Mouse (Mus musculus): ENCODE measurements at regions not wholly inside any gene's neighbourhood (a gene's known extent, or its start where the extent isn't known, plus 50 kb on each side); places are given as distances from the start of the nearest gene placed in this dataset.
"Not testable (repeated sequence)": the region's sequence is repeated elsewhere in the genome, so short reads cannot be mapped to it uniquely, and the experiment has no call there.

DNA sequence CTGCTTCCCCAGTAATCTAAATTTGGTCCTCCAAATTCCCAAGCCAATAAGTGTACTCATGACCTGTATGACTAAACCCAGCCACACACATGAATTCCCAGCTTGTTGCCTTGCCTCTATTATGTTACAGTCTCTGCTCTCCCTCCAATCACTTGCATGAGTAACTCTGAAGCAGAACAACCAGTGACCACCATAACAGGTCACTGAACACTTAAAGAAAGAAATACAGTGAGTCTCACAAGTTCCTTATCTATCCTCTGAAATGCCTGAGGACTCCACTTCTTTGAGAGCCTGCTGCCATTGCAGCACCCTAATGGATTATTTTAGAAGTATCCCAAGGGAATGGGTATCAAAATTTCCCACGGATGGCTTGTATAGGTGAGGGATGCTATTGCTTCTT is 909.7 kb downstream of the Sorcs3 start:
- DNase-seq, result no peak
- intact Hi-C loops (cut with DNase I), result no loop called here

DNA sequence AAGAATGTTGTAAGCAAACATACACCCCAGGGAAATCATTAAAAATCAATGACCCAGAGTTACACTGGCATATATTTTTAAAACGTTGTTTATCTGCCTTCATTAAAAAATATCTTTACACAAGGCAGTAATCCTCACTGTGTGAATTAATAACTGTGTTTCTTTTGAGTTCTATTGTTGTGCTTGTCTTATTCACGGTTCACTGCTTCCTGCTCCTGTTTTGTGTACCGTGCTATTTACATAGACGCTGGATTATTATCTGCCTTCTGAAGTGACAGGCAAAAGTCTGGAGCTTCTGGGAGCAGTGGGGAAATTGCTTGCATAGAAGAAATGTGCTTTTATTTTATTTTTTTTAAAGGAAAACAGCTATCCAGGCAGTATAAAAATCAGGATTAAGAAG is 925.8 kb downstream of the Sorcs3 start:
- no peak for DNase-seq
- intact Hi-C loops (cut with DNase I), result no loop called here

GRCm38 (mm10) chr19:49172078-49172477 is 966.3 kb downstream of the Sorcs3 start:
- no peak for DNase-seq
- intact Hi-C loops (cut with DNase I), result no loop called here

- DNase-seq, result no peak
- intact Hi-C loops (cut with DNase I), result no loop called here
These were observed 1002.1 kb downstream of the Sorcs3 start for GRCm38 (mm10) chr19:49207971-49208370.

DNA sequence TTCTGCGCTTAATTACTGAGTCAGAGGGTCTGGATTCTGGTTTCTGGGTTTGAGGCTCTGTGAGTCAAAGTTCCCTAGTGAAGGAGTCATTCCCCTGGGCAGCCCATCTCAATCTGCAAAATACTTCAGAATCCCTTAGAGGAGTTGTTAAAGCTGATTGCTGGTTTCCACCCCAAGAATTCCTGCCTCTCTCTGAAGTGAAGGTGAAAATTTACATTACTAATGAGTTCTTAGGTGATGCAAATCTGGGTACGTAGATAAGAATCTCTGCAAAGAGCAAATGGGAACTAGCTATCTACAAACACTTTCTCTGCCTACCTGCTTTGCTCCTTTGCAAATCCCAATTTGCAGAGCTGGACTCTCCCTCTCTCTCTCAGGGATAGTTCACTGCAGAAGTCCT is 1036.8 kb downstream of the Sorcs3 start:
- DNase-seq, result no peak
- intact Hi-C loops (cut with DNase I), result no loop called here

DNA sequence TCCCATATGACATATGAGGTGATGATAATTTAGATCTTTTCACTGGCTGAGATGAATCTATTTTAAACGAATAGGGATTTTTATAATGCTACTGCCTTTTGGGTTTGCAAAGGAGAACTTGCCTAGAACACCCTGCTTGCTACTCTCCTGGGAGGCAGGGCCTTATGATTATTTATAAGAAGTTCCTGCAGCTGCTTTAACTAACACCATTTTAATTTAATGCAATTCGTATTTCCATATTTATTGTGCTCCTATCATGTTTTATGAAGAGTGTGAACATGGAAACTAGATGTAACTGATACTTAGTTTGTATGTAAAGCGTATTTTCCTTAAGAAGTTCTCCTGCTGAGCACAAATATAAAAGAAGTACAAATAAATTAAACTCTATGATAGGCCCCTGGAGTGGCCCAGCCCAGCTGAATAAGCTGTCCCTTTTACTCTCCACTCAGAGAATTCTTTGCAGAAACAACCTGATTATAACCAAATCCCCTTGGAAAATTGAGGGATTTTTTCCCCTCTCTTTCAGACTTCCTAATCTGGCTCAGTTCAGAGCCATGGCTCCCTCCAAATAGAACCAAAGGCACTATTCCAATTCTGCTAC is 1039.4 kb downstream of the Sorcs3 start:
- intact Hi-C loops (cut with DNase I), result no loop called here

GRCm38 (mm10) chr19:49264616-49265015 is 1058.8 kb downstream of the Sorcs3 start:
- DNase-seq, result peak; percentile 10
- intact Hi-C loops (cut with DNase I), result loop anchor here (10.0 kb wide), 1 partner anchor 1060 kb away; the partner anchor contains the start of gene Sorcs3

More for the DNA sequence above, 1039.4 kb downstream of the Sorcs3 start:
- no peak for DNase-seq

GRCm38 (mm10) chr19:49267864-49268480 is 1062.1 kb downstream of the Sorcs3 start:
- intact Hi-C loops (cut with DNase I), result loop anchor here (10.0 kb wide), 1 partner anchor 1063 kb away; the partner anchor contains the start of gene Sorcs3
- no peak for DNase-seq

GRCm38 (mm10) chr19:49282626-49283261 is 1076.9 kb downstream of the Sorcs3 start:
- intact Hi-C loops (cut with DNase I), result loop anchor here (5.0 kb wide), 1 partner anchor 460 kb away; no protein-coding TSS in a partner anchor
- no peak for DNase-seq

GRCm38 (mm10) chr19:49294980-49295379 is 1089.2 kb downstream of the Sorcs3 start:
- DNase-seq, result no peak
- intact Hi-C loops (cut with DNase I), result no loop called here

GRCm38 (mm10) chr19:49299351-49300271 is 1093.8 kb downstream of the Sorcs3 start:
- intact Hi-C loops (cut with DNase I), result no loop called here
- peak; percentile 42 for DNase-seq

DNA sequence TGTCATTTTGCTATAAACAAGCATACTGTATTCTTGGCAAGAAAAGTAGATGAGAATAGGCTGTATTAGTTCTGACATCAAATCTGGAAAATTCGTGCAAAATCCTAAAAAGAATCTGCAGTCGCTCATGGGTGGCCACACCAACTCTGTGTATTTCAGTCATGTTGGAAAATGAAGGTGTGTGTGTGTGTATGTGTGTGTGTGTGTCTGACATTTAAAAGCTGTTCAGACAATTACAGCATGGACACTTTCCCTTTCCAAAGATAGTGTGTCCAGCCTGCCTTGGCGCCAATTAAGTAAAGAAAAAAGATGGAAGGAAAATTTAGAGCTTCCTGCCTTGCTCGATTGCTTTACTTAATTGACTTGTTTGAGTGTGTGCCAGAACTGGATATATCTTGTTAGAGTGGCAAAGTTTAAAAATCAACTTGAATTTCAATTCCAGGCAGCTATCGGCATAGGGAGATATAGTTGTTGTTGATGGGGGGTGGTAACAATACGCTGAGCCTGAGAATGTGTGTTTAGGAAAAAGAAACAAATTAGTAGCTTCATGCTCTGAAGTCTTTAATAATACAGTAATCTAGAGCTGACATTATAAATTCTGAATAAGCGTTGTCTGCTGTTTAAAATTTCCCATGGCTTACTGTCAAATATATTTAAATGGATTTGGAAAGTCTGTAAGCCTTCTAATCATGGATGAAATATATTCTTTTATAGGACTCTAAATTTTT is 1095.7 kb downstream of the Sorcs3 start:
- DNase-seq, result no peak
- intact Hi-C loops (cut with DNase I), result no loop called here

- intact Hi-C loops (cut with DNase I), result no loop called here
These were observed 1100.0 kb downstream of the Sorcs3 start for GRCm38 (mm10) chr19:49305804-49306203.

DNA sequence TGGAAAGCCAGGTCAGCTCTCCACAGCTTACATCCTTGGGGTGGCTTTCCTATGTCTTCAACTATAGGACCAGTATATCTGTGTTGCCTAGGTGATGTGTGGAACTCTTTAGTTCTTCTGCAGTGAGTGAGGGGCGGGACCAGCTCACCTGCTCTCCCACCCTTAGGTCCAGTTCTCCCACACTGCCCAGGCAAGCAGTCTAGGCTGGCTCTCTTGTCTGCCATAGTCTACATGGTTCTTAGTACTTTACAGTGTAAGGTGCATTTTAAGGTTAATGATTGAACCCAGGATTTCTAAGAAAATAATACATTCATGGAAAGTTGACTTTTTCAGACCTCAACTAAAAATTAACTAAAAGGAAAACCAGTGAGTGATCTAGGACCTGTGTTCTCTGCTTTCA is 1108.4 kb downstream of the Sorcs3 start:
- DNase-seq, result no peak
- intact Hi-C loops (cut with DNase I), result no loop called here

More at GRCm38 (mm10) chr19:49305804-49306203, 1100.0 kb downstream of the Sorcs3 start:
- DNase-seq, result no peak

DNA sequence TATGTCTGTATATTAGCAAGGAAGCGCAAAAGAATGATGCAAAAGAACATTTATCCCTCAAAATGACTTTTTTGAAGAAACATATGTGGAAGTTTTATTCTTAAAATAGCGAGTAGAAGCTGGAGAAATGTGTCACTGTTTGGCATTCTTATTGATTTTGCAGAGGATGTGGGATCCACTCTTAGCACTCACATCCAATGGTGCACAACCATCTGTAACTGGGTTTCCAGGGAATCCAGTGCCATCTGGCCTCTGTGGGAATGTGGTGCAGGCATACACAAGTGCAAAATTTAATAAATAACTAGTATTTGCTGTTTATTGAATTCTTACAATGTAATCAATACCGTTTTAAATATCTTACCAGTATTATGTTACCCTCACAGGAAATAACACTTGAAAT is 1153.8 kb downstream of the Sorcs3 start:
- DNase-seq, result no peak
- intact Hi-C loops (cut with DNase I), result no loop called here

GRCm38 (mm10) chr19:49360715-49361114 is 1154.9 kb downstream of the Sorcs3 start:
- intact Hi-C loops (cut with DNase I), result no loop called here
- DNase-seq, result no peak

- intact Hi-C loops (cut with DNase I); DNase-seq: not testable (repeated sequence)
These were observed 1155.3 kb downstream of the Sorcs3 start for GRCm38 (mm10) chr19:49361116-49361515.

GRCm38 (mm10) chr19:49372921-49373320 is 1167.1 kb downstream of the Sorcs3 start:
- no peak for DNase-seq
- intact Hi-C loops (cut with DNase I), result no loop called here

- intact Hi-C loops (cut with DNase I), result no loop called here
- no peak for DNase-seq
These were observed 1168.5 kb downstream of the Sorcs3 start for GRCm38 (mm10) chr19:49374295-49374694.

GRCm38 (mm10) chr19:49374926-49375325 is 1169.1 kb downstream of the Sorcs3 start:
- intact Hi-C loops (cut with DNase I), result no loop called here
- no peak for DNase-seq
